Mouse (Mus musculus) adipocyte (in vitro differentiated cells): ENCODE results near the gene Galk1.
A peak's percentile ranks its signal among the peaks of the same experiment; 100 is the strongest.

ENCODE experiments used
- DNase-seq: peaks from one replicate; pipeline ENCODE4 v3.0.0-alpha.2; 2016; ENCODE audit warnings: low spot score

Galk1 gene

GRCm38 (mm10) chr11:116012262-116012947 lies at the start of gene Galk1:
Gene Galk1 (minus strand): TSS chr11:116012719.
- DNase-seq, result peak; percentile 76

- no peak for DNase-seq
Observed at GRCm38 (mm10) chr11:116061641-116062415, 49.3 kb upstream of the Galk1 start.

- no peak for DNase-seq
Observed at GRCm38 (mm10) chr11:116060596-116060995, 48.1 kb upstream of the Galk1 start.

GRCm38 (mm10) chr11:116059691-116060025 lies 47.1 kb upstream of the Galk1 start:
- DNase-seq, result no peak

- DNase-seq, result no peak
Observed at GRCm38 (mm10) chr11:116058868-116059690, 46.6 kb upstream of the Galk1 start.

GRCm38 (mm10) chr11:116058022-116058614 lies 45.6 kb upstream of the Galk1 start:
- no peak for DNase-seq

- DNase-seq, result no peak
Observed at GRCm38 (mm10) chr11:116057237-116057881, 44.8 kb upstream of the Galk1 start.

- DNase-seq, result no peak
Observed at GRCm38 (mm10) chr11:116055873-116056272, 43.4 kb upstream of the Galk1 start.

GRCm38 (mm10) chr11:116053510-116054229 lies 41.2 kb upstream of the Galk1 start:
- no peak for DNase-seq

- no peak for DNase-seq
Observed at GRCm38 (mm10) chr11:116050196-116050595, 37.7 kb upstream of the Galk1 start.

- no peak for DNase-seq
Observed at GRCm38 (mm10) chr11:116049610-116050009, 37.1 kb upstream of the Galk1 start.

GRCm38 (mm10) chr11:116045173-116045572 lies 32.7 kb upstream of the Galk1 start:
- DNase-seq, result no peak

- no peak for DNase-seq
Observed at GRCm38 (mm10) chr11:116043286-116043685, 30.8 kb upstream of the Galk1 start.

GRCm38 (mm10) chr11:116042372-116043138 lies 30.0 kb upstream of the Galk1 start:
- DNase-seq, result no peak

GRCm38 (mm10) chr11:116041833-116042232 lies 29.3 kb upstream of the Galk1 start:
- no peak for DNase-seq

GRCm38 (mm10) chr11:116040593-116040992 lies 28.1 kb upstream of the Galk1 start:
- DNase-seq, result no peak

- no peak for DNase-seq
Observed at GRCm38 (mm10) chr11:116037826-116038225, 25.3 kb upstream of the Galk1 start.

- no peak for DNase-seq
Observed at GRCm38 (mm10) chr11:116036671-116037070, 24.2 kb upstream of the Galk1 start.

- DNase-seq, result no peak
Observed at GRCm38 (mm10) chr11:116034584-116034983, 22.1 kb upstream of the Galk1 start.
